Mouse (Mus musculus): ENCODE measurements around the gene Cavin1. TPM values are rescaled to one million over a fixed set of nuclear protein-coding genes. Genes with fewer than 3 reads are reported as not detected.

Cavin1 gene
- polyA plus RNA-seq, 1 experiment from 2014 or later = 692 TPM

GRCm38 (mm10) chr11:100957244-100957643 lies 13.4 kb downstream of the Cavin1 start:
- H3K4me1 ChIP-seq (ENCODE audit: insufficient read depth, low read depth, low read length) = peaks cover 14% of the 10 kb centered on the region
- peak; percentile 87 for DNase-seq (ENCODE audit: low spot score)
- no peak for TF ChIP-seq EP300 (IDR thresholded peaks at IDR 0.05)
- peak; percentile 91 for TF ChIP-seq CTCF (IDR thresholded peaks at IDR 0.05)

DNA sequence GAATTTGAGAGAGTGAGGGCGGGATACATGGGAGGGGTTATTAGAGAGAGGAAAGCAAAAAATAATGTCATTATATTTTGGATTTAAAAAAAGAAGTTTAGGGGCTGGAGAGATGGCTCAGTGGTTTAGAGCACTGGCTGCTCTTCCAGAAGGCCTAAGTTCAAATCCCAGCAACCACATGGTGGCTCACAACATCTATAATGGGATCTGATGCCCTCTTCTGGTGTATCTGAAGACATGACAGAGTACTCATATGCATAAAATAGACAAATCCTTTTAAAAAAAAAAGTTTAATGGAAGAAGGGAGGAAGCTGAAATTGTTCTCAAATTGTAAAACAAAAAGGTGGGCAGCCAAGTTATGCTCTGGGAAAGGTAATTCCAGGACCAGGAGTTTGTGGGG lies 21.1 kb downstream of the Cavin1 start:
- Histone ChIP-seq H3K9ac (replicated peaks; ENCODE audit: low read depth) (no peak overlapping the region), H3K4me2 (replicated peaks; ENCODE audit: low read depth, low read length) (no peak overlapping the region), H3K4me1 (ENCODE audit: insufficient read depth, low read depth, low read length) (no peaks in the 10 kb centered on the region), H3K27me3 (replicated peaks; ENCODE audit: insufficient read depth, low read length) (no peaks in the 10 kb centered on the region), H3K9me3 (ENCODE audit: low read length) (0 out of 2 replicates have a peak, but pooled peaks cover 3% of the 10 kb centered on the region), H3K4me3 (ENCODE audit: low read depth, low read length) (no peak overlapping the region), H3K27ac (ENCODE audit: low read length) (no peak overlapping the region), H3K36me3 (ENCODE audit: insufficient read depth, low read length) (no peaks in the 10 kb centered on the region)
- WGBS = 100% methylated on average over 1 of the region's 1 CpGs
- no peak for DNase-seq (ENCODE audit: low spot score)
- no peak for ATAC-seq
- TF ChIP-seq EP300 (IDR thresholded peaks at IDR 0.05) (no peak), CTCF (IDR thresholded peaks at IDR 0.05) (peak; percentile 48)

More at GRCm38 (mm10) chr11:100957244-100957643, 13.4 kb downstream of the Cavin1 start:
- 3% methylated on average over 5 of the region's 5 CpGs for WGBS
- H3K9me3 ChIP-seq (ENCODE audit: low read length) = no peaks in the 10 kb centered on the region
- 0 out of 2 replicates have a peak, but pooled peaks have one; percentile 6 for ATAC-seq
- no peak overlapping the region for H3K9ac ChIP-seq (replicated peaks; ENCODE audit: low read depth)
- H3K27ac ChIP-seq (ENCODE audit: low read length) = no peak overlapping the region
- no peak overlapping the region for H3K4me3 ChIP-seq (ENCODE audit: low read depth, low read length)
- no peak overlapping the region for H3K4me2 ChIP-seq (replicated peaks; ENCODE audit: low read depth, low read length)
- H3K36me3 ChIP-seq (ENCODE audit: insufficient read depth, low read length) = peaks cover 14% of the 10 kb centered on the region; the same call in 1 of the 2 replicates
- H3K27me3 ChIP-seq (replicated peaks; ENCODE audit: insufficient read depth, low read length) = no peaks in the 10 kb centered on the region

- H3K4me1 ChIP-seq (ENCODE audit: insufficient read depth, low read depth, low read length) = no peaks in the 10 kb centered on the region
- no peaks in the 10 kb centered on the region for H3K27me3 ChIP-seq (replicated peaks; ENCODE audit: insufficient read depth, low read length)
- DNase-seq (ENCODE audit: low spot score) = no peak
- no peak for ATAC-seq
- H3K4me3 ChIP-seq (ENCODE audit: low read depth, low read length) = no peak overlapping the region
- TF ChIP-seq EP300 (IDR thresholded peaks at IDR 0.05) (no peak), CTCF (IDR thresholded peaks at IDR 0.05) (no peak)
- H3K27ac ChIP-seq (ENCODE audit: low read length) = no peak overlapping the region
- H3K9ac ChIP-seq (replicated peaks; ENCODE audit: low read depth) = no peak overlapping the region
- no peak overlapping the region for H3K4me2 ChIP-seq (replicated peaks; ENCODE audit: low read depth, low read length)
- H3K36me3 ChIP-seq (ENCODE audit: insufficient read depth, low read length) = no peaks in the 10 kb centered on the region
- WGBS = 35% methylated on average over 4 of the region's 4 CpGs
- H3K9me3 ChIP-seq (ENCODE audit: low read length) = 0 out of 2 replicates have a peak, but pooled peaks cover 3% of the 10 kb centered on the region
Observed at GRCm38 (mm10) chr11:100948317-100948716, 22.4 kb downstream of the Cavin1 start.

GRCm38 (mm10) chr11:100947548-100947947 lies 23.1 kb downstream of the Cavin1 start:
- Histone ChIP-seq H3K27ac (ENCODE audit: low read length) (no peak overlapping the region), H3K27me3 (replicated peaks; ENCODE audit: insufficient read depth, low read length) (no peaks in the 10 kb centered on the region), H3K4me1 (ENCODE audit: insufficient read depth, low read depth, low read length) (no peaks in the 10 kb centered on the region), H3K9me3 (ENCODE audit: low read length) (0 out of 2 replicates have a peak, but pooled peaks cover 3% of the 10 kb centered on the region), H3K36me3 (ENCODE audit: insufficient read depth, low read length) (no peaks in the 10 kb centered on the region), H3K9ac (replicated peaks; ENCODE audit: low read depth) (no peak overlapping the region), H3K4me2 (replicated peaks; ENCODE audit: low read depth, low read length) (no peak overlapping the region), H3K4me3 (ENCODE audit: low read depth, low read length) (no peak overlapping the region)
- TF ChIP-seq EP300 (IDR thresholded peaks at IDR 0.05) (no peak), CTCF (IDR thresholded peaks at IDR 0.05) (peak; percentile 62)
- ATAC-seq (no peak), DNase-seq (ENCODE audit: low spot score) (no peak)

DNA sequence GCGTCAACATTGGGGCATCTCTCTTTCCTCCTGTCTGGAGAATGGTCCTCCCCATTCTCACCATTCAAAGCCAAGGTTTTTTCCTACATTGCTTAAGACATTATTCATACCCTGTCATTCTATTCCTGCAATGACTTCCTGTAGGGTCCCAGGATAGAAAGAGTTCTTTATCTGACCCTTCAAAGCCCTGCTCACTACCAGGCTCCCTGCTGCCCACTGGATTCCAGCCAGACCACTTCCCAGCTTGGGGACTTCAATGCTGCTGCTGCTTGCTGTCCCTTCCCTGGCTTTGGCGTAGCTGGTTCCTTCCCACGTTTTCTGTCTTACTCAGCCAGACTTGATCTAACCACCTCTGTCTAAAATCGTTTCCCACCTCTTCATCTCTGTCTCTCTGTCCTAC lies 23.8 kb downstream of the Cavin1 start:
- Histone ChIP-seq H3K27me3 (replicated peaks; ENCODE audit: insufficient read depth, low read length) (no peaks in the 10 kb centered on the region), H3K4me2 (replicated peaks; ENCODE audit: low read depth, low read length) (no peak overlapping the region), H3K9me3 (ENCODE audit: low read length) (0 out of 2 replicates have a peak, but pooled peaks cover 3% of the 10 kb centered on the region), H3K4me1 (ENCODE audit: insufficient read depth, low read depth, low read length) (no peaks in the 10 kb centered on the region), H3K9ac (replicated peaks; ENCODE audit: low read depth) (no peak overlapping the region), H3K4me3 (ENCODE audit: low read depth, low read length) (no peak overlapping the region), H3K36me3 (ENCODE audit: insufficient read depth, low read length) (no peaks in the 10 kb centered on the region), H3K27ac (ENCODE audit: low read length) (no peak overlapping the region)
- TF ChIP-seq CTCF (IDR thresholded peaks at IDR 0.05) = no peak
- no peak for TF ChIP-seq EP300 (IDR thresholded peaks at IDR 0.05)
- DNase-seq (ENCODE audit: low spot score) (no peak), ATAC-seq (peak; percentile 40)
- 30% methylated on average over 4 of the region's 4 CpGs for WGBS

DNA sequence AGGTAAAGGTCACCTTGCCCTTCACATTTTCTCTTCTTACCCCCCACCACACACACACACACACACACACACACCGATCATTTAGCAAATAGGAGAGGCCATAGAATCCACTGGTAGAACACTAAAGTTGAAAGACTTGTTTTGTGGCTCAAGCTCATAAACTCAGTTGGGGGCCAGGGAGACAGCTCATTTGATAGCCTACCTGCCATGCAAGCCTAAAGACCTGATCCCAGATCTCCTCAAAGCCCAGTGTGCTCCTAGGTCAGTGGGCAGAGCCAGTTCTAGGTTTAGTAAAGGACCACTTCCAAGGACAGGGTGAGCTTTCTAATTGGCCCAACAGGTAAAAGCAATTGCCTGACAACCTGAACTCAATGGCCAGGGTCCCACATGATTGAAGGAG lies 28.3 kb downstream of the Cavin1 start:
- H3K9me3 ChIP-seq (ENCODE audit: low read length) = 0 out of 2 replicates have a peak, but pooled peaks cover 3% of the 10 kb centered on the region
- ATAC-seq (no peak), DNase-seq (ENCODE audit: low spot score) (no peak)
- no peaks in the 10 kb centered on the region for H3K27me3 ChIP-seq (replicated peaks; ENCODE audit: insufficient read depth, low read length)
- no peaks in the 10 kb centered on the region for H3K36me3 ChIP-seq (ENCODE audit: insufficient read depth, low read length)
- no peak overlapping the region for H3K4me2 ChIP-seq (replicated peaks; ENCODE audit: low read depth, low read length)
- no peak for TF ChIP-seq EP300 (IDR thresholded peaks at IDR 0.05)
- no peak for TF ChIP-seq CTCF (IDR thresholded peaks at IDR 0.05)
- no peak overlapping the region for H3K9ac ChIP-seq (replicated peaks; ENCODE audit: low read depth)
- WGBS = 70% methylated on average over 1 of the region's 1 CpGs
- no peak overlapping the region for H3K4me3 ChIP-seq (ENCODE audit: low read depth, low read length)
- H3K4me1 ChIP-seq (ENCODE audit: insufficient read depth, low read depth, low read length) = peaks cover 2% of the 10 kb centered on the region; the same call in 1 of the 2 replicates
- H3K27ac ChIP-seq (ENCODE audit: low read length) = no peak overlapping the region
